ENCODE assay signal across 8 mouse cellular contexts in the genomic region with DNA sequence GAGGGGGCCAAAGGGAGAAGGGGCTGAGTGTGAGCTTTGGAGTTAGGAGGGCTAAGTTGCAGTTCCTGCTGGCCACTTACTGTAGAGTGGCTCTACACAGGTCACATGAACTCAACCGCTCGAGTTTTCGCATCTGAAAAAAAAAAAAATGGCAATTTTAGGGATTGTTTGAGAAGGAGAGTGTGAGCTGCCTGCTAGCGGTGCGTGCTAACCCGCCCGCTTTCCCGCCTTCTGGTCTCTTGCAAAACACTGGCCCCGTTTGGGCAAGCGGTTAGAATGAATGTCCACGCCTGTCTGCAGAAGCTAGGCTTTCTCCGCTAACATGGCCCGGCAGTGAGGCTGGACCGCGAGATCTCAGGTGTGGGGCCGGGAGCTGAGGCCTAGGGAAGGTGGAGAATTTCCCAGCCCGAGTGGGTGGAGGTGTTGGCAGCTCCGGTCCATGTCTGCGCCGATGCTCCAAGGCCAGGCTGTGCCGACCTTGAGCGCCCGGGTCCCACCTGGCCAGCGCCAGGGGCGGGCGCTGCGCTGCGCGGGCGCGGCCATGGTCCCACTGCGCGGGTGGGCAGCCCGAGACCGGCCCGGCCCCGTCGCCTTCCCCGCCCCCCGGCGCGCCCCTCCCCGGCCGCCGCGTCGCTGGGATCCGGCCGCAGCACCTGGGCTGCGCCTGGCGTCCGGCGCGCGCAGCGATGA. TPM values are rescaled to one million over a fixed set of nuclear protein-coding genes. Genes with fewer than 3 reads are reported as not detected.
DNase-seq lines count a peak whose midpoint lies in the region; ATAC-seq and TF ChIP-seq lines count a peak whose summit lies in the region.

Gene Ttc39a, plus strand, starts transcription at position 138 of the 690 bp plus-strand sequence.

- H3K36me3 ChIP-seq in small intestine, adult 2 months (ENCODE audit: control insufficient read depth, insufficient read depth, low read length): no peaks in the 10 kb centered on the region

- TF ChIP-seq POLR2A in bone marrow macrophage, adult 2 months (IDR thresholded peaks at IDR 0.05; ENCODE audit: borderline replicate concordance, low read depth, low read length): no peak
- TF ChIP-seq POLR2A in small intestine, adult 2 months (IDR thresholded peaks at IDR 0.05; ENCODE audit: low read depth, low read length): no peak

- peak within 1 kb of the TSS; percentile 79 for H3K27ac ChIP-seq in bone marrow macrophage, adult 2 months (ENCODE audit: insufficient read depth, low read depth, low read length)
- H3K27ac ChIP-seq in small intestine, adult 2 months (ENCODE audit: insufficient read depth, low read depth, low read length): peak within 1 kb of the TSS; percentile 55

- ATAC-seq in erythroblast, adult 5-6 weeks (replicated peaks; ENCODE audit: low FRiP score, poor library complexity, severe bottlenecking): peak; percentile 12
- ATAC-seq in megakaryocyte, adult 5-6 weeks (ENCODE audit: poor library complexity, severe bottlenecking): peak; percentile 59

- peak; percentile 40 for DNase-seq in MN1 (ENCODE audit: low spot score)
- peak; percentile 56 to 61 for DNase-seq in heart, postnatal 14 days
- DNase-seq in large intestine, adult 2 months (ENCODE audit: low read depth, low spot score): no peak
- DNase-seq in layer of hippocampus, adult 11-12 months (ENCODE audit: low spot score): no peak

- no peak for TF ChIP-seq CTCF in bone marrow macrophage, adult 2 months (IDR thresholded peaks at IDR 0.05; ENCODE audit: low read depth, low read length)
- TF ChIP-seq CTCF in small intestine, adult 2 months (IDR thresholded peaks at IDR 0.05; ENCODE audit: extremely low read depth, insufficient read length, insufficient replicate concordance, low read depth, low read length): no peak

- 2% methylated on average over 52 of the region's 56 CpGs for WGBS in large intestine, adult 2 months
- WGBS in small intestine, adult 2 months: under 1% methylated on average over 52 of the region's 56 CpGs

- peak within 1 kb of the TSS; percentile 79 for H3K4me3 ChIP-seq in bone marrow macrophage, adult 2 months (ENCODE audit: insufficient read depth, low read length)
- H3K4me3 ChIP-seq in small intestine, adult 2 months (ENCODE audit: low read depth, low read length): peak within 1 kb of the TSS; percentile 60

- peaks cover 3% of the 10 kb centered on the region; the same call in 1 of the 2 replicates for H3K27me3 ChIP-seq in small intestine, adult 2 months (ENCODE audit: control insufficient read depth, insufficient read depth, low read length)

- H3K4me1 ChIP-seq in bone marrow macrophage, adult 2 months (ENCODE audit: control insufficient read depth, insufficient read depth, low read length): peaks cover 17% of the 10 kb centered on the region
- peaks cover 8% of the 10 kb centered on the region; the same call in 1 of the 2 replicates for H3K4me1 ChIP-seq in small intestine, adult 2 months (ENCODE audit: control insufficient read depth, insufficient read depth, insufficient read length, low read length)

- intact Hi-C loops in heart, postnatal 14 days (cut with DNase I): no loop called here

RNA-seq across cellular contexts. Expression of gene Ttc39a, which starts in this region (rescaled TPM):
- polyA plus RNA-seq in bone marrow macrophage, adult 2 months (2012; ENCODE audit: insufficient read depth, insufficient read length, missing spikeins): 1.3 and 1.4 TPM in 2 replicates
- total RNA-seq in erythroblast, adult 5-6 weeks (2015; ENCODE audit: low replicate concordance): 10.8 and 15.0 TPM in 2 replicates
- total RNA-seq in erythroblast, adult 5-6 weeks (2017; ENCODE audit: low replicate concordance): 16.7 and 17.4 TPM in 2 replicates
- 1 to 10 TPM; 1.2 to 1.6 TPM for total RNA-seq in heart, postnatal 14 days (2021)
- 24.0 and 28.3 TPM in 2 replicates for polyA plus RNA-seq in large intestine, adult 2 months (2012; rRNA removed)
- 0.29 TPM in 1 of 2 replicates, not detected in the other for total RNA-seq in megakaryocyte, adult 5-6 weeks (2015)
- total RNA-seq in megakaryocyte, adult 5-6 weeks (2017): 0.16 and 0.51 TPM in 2 replicates
- polyA plus RNA-seq in small intestine, adult 2 months (2012; rRNA removed): 17.1 and 17.5 TPM in 2 replicates

Comparison
In these comparisons a context has a peak if more than half of its experiments do, and no peak if none do; other contexts are left out.
1. RNA of gene Ttc39a (total RNA-seq): 10.8 to 17.4 TPM in erythroblast, adult 5-6 weeks; 1.2 to 1.6 TPM in heart, postnatal 14 days and 0.16 to 0.51 TPM in megakaryocyte, adult 5-6 weeks; every median in the first group is over 4 times any median in the second.
2. Peak in ATAC-seq in megakaryocyte, adult 5-6 weeks; RNA of the gene not detected or under 1 TPM.
3. DNase-seq: peak in MN1 (single experiment) and heart, postnatal 14 days (2 of 2); none in large intestine, adult 2 months (single experiment) and layer of hippocampus, adult 11-12 months (single experiment).